Mouse (Mus musculus): ENCODE data around the gene Adcy7. TPM values are rescaled to one million over a fixed set of nuclear protein-coding genes. Genes with fewer than 3 reads are reported as not detected.

The Adcy7 gene
- total RNA-seq, 1 experiment from 2014 or later, result 5.4 TPM

DNA sequence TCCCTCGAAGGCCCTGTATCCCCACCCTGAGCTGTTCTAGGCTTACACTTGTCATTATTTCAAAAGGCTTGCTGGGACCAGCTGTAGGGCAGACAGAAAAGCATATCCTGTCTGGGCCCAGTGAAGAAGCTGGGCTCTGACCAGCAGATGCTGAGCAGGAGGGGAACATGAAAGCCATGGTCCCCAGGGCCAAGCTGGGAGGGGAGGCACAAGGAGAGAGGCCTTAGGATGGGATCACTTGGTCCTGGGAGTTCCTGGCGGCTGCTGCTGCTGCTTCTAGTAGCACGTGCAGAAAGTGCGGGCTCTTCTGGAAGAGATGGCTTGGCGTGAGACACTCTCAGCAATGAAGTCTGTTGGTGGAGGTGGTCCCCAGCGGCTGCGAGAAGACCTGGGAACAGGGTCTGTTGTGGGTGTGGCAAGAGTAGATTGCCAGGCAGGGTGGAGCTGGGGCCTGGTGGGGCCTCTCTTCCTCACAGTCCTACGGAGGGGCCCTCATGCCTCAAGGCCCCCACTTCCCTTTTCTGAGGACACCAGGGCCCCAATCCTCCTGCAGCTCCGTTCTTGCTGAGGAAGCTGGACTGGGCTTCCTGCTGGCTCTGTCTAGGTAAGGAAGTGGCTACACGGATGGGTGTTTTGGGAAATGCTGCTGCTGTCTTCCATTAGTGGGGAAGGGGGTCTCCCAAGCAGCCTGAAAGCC lies 27.9 kb downstream of the Adcy7 start:
- DNase-seq, result no peak

DNA sequence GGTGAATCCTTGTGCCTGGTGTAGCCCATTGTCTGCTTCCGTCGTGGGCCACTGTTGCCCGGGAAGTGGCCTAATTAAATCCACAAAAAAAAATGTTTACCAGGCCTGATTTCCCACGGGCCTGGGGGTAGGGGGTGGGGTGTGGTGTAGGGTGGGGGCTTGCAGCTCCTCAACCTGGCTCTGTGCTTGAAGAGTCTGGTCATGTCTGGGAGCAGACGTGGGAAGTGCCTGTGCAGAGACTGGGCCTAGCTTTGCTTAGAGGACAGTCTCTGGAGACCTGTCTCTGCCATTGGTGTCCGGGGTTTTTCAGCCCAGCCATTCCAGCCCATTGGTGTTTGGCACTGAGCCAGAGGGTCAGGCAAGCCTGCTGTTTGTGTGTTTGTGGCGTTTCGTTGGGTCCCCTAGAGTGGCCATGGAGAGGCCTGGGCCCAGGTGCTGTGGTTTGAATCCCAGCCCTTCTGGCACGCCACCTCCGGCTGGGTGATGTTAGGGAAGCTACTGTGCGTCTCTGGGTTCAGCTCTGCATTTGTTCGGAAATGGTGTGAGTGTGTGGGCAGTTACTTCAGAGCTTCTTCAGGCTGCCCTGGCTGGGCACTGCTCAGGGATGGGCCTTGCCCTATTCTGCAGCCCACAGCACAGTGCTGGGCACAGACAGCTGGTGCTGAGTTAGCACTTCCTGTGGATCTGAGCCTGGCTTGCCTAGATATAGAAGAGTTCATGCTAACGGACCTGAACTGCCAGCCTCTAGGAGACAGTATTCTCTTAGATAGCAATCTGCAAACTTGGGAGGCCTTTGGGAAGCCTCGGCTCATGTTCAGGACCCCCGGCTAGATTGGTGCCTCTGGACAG lies 29.6 kb downstream of the Adcy7 start:
- no peak for DNase-seq

DNA sequence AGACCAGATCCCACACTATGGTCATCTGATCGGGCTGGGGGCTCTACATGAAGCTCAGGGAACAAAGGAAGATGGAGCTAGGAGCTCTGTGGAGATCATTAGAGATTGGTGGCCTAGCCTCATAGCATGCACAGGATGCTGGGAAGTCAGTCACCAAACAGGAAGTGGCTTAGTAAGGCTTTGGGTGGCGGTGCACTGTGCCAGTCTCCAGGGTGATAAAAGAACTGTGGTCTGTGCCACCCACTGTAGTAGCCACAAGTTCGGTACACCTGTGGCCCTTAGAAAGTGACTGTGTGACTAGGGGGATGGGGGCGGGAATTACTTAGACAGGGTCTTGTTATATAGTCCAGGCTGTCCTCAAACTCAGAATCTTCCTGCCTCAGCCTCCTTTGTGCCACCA lies 33.6 kb downstream of the Adcy7 start:
- DNase-seq, result no peak

DNA sequence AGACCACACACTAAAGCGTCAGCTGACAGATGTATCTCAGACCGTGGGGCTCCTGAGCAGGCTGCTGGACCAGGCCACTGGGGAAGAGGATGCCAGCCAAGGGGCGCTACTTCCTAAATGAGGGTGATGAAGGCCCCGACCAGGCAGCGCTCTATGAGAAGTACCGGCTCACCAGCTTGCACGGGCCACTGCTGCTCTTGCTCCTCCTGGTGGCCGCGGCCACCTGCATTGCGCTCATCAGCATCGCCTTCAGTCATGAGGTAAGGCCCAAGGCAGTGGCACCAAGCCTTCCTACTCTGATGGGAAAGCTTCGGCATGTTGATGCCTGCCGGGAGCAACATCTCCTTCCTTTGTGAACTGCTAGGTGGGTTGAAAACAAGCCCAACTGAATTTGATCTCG lies 34.3 kb downstream of the Adcy7 start:
- no peak for DNase-seq

DNA sequence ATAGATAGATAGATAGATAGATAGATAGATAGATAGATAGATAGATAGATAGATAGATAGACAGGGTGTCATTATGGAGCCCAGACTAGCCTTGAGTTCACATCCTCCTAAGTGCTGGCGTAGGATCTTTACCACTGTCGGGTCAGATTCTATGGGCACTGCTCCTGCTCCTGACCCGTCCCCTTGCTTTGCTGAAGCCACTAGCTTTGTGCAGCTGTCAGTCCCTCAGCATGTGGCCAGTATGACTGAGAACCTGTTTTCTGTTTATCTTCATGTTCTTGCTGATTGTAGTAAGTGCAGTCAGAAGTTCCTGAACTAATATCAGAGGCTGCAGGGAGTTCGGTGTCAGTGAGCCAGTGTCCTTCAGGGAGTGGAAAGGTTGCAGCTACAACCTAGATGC lies 35.5 kb downstream of the Adcy7 start:
- no peak for DNase-seq

DNA sequence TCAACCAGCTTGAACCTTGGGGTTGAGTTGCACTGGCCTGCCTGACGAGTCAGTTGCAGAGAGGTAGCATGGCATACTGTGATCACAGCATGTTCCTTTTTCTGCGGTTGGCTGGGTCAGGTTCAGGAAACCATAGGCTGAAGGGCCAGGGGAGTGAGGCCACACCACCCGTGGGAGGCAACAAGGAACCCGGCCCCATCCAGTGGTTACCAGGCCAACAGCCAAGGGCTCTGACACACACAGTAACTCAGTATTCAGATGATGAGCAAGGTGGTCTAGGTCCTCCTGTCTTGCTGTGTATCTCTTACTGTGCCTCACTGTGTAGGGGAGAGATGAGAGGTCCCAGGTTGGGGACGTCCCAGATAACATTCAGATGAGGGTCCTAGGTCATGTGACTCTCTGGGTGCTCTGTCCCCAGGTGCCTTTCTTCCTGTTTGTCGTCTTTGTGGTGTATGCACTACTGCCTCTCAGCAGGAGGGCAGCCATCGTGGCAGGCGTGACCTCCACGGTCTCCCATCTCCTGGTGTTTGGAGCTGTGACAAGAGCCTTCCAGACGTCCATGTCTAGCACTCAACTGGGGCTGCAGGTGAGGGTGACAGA lies 37.2 kb downstream of the Adcy7 start:
- DNase-seq, result no peak

DNA sequence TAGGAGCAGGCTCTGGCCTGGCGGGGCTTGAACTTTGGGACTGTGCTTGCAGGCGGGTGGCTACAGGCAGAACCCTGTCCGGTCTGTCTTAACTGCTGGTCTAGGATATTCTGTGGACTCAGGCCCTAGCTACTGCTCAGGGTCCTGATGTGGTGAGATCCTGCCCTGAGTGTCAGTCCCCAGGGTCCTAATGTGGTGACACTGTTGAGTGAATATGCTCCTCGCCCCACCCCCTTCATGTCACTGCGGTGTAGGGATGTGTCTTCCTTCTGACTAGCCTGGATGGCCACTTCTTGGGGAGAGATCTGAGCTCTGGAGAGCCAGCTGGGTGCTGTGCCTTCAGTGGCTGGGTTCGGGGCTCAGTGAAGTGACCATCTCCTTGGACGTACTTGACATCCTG lies 37.7 kb downstream of the Adcy7 start:
- no peak for DNase-seq

DNA sequence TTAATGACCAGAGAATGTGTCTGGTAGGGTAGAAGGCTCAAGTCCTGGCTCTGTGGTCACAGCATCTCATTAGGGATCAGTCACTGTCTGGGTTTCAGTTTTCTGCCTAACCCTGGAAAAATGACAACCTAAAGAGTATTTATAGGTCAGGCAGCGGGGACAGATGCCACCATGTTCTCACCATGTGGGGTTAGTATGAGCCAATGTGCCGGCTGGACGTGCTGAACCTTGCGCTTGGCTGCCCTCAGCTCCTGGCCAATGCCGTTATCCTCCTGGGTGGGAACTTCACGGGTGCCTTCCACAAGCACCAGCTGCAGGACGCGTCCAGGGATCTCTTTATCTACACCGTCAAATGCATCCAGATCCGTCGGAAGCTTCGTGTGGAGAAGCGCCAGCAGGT lies 38.1 kb downstream of the Adcy7 start:
- DNase-seq, result no peak

DNA sequence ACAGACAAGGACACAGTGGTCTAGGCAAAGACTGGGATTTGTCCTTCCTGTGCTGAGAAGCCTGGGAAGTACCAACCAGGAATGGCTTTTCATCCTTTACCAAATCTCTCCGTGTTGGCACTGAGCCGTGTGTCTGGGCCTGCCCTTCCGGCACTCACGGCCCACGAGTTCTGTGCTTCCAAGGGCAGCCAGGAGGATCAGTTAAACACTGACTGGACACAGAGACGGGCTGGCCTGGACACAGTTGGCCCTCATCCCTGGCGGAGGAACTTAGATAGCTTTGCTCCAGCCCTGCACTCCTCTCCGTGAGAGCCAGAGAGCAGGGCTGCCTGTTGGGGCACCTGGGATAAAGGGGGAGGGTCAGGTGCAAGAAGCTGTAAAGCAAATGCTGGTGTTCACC lies 40.8 kb downstream of the Adcy7 start:
- DNase-seq, result peak; percentile 70

DNA sequence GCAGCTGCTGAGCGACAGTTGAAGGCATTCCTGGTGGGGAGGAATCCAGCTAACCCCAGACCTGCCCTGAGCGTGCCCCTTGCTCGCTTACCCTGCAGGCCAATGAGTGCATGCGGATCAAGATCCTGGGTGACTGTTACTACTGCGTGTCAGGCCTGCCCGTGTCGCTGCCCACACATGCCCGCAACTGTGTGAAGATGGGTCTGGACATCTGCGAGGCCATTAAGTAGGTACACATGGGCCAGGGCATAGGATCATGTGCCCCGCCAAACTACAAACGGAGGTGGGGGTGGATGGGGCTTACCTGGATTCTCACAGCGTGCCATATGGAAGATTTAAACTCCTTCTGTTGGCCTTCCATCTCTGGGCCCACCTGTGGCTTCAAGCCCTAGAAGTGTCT lies 41.8 kb downstream of the Adcy7 start:
- no peak for DNase-seq

DNA sequence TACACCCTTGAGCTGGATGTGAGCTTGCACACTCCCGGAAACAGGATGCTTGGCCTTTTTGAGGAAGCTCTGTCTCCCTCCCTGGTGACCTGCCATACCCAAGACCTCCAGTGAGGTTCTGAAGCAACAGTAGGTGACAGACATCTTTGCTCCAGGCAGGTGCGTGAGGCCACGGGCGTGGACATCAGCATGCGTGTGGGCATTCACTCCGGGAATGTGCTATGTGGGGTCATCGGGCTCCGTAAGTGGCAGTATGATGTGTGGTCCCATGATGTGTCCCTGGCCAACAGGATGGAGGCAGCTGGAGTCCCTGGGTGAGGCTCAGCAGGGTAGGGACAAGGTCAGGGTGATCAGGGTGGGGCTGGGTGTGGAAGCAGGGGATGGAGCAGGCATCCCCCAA lies 43.1 kb downstream of the Adcy7 start:
- DNase-seq, result no peak

DNA sequence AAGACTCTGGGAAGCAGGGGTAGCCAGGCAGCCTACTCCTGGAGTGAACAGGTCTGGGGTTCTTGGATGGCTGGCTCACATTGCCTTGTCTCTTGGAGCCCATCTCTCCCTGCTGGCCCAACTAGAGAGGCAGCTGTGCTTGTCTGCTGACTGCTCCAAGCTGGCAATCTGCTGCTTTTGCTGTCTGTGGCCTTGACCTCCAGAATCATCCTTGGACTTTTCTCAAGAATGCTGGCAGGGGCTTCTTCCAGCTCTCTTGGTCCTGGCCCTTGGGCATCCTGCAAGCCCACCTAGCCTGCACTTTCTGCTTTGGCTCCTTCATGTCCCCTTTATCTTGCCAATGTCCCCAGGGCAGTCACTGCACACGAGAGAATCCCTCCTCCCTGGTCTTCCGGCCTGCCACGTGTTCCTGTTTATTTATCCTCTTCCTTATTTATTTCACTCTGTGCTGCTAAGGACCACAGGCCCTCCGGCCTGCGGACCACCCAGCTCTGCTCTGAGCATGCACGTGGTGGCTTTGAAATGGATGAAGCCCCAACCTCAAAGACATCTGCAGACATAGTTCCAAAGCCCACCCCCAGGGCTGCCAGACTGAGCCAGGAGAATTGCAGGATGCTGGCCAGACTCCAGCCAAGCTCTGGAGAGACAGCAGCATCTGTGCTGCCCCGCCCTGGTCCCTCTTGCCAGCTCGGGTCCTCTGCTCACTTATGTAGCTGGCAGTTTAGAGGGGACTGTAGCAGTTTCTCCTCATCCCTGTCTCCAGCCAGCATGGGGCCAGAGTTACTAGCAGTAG lies 44.1 kb downstream of the Adcy7 start:
- DNase-seq, result no peak

DNA sequence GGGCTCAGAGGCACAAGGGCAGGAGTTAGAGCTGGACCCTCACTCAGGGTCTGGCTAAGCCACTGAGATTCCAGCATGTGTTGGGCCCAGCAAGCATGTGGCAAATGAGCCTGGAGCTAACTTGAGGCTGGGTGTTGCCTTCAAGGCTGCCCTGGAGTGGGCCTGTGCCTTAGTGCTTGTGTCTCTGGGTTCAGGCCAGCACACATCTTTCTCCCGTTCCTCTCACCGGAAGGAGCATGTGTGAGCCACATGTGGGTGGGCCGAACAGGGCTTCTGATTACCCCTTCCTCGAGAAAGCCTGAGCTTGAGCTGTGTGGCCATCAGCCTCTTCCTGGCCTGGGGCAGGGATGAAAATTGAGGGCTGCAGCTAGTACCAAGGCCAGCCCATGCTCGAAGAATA lies 45.1 kb downstream of the Adcy7 start:
- DNase-seq, result no peak

DNA sequence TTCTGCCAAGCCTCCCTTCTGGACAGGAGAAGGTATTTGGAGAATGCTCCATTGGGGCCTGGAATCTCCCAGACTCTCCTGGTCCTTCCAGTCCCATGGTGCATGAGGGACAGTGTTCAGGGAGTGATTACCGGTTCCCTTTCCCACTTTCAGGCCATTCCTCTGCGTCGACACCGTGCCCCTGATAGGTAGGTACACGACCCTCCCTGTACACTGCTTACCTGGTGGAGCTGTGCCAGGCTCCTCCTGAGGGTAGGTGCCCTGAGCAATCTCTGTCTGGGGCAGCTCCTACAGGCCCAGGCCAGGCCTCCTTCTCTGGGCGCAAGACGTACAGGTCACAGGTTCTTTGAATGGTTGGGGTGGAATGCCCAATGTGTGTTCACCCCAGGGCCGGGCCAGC lies 45.9 kb downstream of the Adcy7 start:
- DNase-seq, result no peak

DNA sequence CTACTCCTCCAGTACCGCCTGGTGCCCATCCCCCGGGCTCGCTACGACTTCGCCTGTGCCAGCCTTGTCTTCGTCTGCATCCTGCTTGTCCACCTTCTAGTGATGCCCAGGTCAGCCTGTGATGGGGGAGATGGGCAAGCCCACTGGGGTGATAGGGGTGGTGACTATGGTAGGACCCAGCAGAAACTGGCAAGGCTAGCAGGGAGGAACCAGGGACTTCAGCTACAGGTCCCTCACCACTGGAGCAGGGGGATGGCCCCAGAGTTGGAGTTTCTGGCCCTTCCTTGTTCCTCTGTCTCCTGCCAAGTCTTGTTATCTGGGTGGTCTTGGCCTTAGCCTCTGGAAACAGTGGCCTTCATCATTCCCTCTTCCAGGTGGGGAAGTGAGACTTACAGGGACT lies 47.9 kb downstream of the Adcy7 start:
- DNase-seq, result no peak

DNA sequence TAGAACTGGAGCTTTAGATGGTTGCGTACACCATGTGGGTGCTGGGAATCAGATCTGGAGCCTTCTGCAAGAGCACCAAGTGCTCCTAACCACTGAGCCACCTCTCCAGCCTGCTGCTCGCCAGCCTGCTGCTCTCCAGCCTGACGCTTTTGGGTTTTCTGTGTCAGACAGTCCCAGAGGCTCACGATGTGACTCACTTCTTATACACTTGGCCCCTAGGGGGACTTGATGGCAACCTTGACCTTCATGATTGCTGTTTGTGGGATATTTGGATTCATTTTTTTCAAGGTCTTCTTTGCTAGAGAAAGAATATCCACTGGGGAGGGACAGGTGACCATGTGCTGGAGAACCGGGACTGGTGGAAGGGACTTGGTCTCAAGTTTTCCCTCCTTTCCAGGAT lies 49.2 kb downstream of the Adcy7 start:
- peak; percentile 54 for DNase-seq

DNA sequence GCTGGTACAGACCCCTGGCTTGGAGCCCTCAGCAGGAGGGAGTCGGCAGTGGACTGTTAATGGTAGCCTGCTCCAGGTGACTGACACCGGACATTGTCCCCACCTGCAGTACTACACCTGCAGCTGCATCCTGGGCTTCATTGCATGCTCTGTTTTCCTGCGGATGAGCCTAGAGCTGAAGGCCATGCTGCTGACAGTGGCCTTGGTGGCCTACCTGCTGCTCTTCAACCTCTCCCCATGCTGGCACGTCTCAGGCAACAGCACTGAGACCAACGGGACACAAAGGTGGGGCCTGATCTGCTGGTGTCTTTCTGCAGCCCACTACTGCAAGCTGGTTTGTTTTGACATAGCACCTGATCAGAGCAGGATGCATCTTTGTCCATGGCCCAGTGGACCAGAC lies 51.3 kb downstream of the Adcy7 start:
- no peak for DNase-seq

DNA sequence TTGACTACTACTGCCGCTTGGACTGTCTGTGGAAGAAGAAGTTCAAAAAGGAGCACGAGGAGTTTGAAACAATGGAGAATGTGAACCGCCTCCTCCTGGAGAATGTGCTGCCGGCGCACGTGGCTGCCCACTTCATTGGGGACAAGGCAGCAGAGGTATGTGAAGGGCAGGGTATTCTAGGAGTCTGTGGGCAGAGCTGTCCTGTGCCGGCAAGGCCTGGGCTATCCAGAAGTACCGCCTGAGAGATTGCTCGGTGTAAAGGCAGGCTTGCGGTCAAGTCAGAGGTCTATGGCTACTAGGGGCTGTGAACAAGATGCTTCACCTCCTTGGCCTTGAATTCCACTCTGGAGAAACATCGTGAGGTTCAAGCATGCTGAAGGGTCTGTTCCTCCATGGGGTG lies 52.6 kb downstream of the Adcy7 start:
- DNase-seq, result no peak

DNA sequence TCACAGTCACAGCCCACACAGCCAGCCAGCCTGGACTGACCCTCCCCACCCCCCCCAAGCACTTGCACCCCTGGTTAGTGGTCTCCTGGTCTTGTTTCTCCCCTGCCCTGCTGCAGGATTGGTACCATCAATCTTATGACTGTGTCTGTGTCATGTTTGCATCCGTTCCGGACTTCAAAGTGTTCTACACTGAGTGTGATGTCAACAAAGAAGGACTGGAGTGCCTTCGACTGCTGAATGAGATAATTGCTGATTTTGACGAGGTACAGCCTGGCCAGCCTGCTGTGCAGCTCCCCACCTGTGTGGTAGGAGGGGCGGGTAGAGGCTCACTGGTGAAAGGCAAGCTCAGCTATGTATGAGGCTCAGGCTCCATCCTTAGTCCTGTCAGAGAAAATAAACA lies 53.0 kb downstream of the Adcy7 start:
- DNase-seq, result no peak

DNA sequence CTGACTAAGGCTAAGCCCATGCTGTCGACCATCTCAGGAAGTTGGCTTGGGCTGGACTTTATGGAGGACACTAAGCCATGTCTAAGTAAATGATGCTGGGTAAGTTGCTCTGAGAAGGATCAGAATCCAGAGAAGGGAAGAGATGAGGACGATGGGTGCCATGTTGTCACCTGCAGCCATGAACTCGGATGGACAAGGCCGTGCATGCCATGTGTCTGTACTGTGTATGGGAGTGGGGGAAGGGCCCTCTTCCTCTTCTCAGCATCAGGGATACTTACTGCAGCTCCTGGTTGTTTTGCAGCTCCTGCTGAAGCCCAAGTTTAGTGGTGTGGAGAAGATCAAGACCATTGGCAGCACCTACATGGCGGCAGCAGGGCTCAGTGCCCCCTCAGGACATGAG lies 53.6 kb downstream of the Adcy7 start:
- no peak for DNase-seq

DNA sequence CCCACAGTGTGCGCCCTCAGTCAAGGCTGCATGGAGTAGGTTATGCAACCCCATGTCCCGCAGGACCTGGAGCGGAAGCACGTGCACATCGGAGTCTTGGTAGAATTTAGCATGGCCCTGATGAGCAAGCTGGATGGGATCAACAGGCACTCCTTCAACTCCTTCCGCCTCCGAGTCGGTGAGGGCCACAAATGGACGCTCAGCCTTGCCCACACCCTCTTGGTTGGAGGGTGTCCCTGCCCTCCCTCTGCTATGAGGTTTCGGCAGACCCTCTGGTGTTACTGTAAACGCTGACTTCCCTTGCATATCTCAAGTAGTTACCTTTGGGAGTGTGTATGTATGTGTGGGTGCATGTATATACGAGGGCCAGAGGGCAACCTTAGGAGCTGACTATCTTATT lies 54.1 kb downstream of the Adcy7 start:
- no peak for DNase-seq

DNA sequence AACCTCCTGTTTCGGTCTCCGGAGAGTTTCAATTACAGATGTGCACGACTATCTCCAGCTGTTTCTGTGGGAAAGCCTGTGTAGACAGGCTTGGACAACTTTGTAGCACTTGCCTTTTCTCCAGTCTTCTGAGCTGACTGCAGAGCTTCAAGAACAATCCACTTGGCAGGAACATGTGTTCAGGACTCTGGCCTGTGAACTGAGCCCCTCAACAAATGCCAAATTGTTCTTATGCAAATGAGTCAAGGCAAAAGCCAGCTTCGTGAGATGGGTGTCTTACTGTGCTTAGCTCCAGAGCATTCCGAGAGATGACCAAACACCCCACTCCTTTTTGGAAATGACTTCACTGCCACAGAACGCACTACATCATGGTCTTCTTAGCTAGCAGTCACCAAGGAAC lies 56.5 kb downstream of the Adcy7 start:
- DNase-seq, result no peak

DNA sequence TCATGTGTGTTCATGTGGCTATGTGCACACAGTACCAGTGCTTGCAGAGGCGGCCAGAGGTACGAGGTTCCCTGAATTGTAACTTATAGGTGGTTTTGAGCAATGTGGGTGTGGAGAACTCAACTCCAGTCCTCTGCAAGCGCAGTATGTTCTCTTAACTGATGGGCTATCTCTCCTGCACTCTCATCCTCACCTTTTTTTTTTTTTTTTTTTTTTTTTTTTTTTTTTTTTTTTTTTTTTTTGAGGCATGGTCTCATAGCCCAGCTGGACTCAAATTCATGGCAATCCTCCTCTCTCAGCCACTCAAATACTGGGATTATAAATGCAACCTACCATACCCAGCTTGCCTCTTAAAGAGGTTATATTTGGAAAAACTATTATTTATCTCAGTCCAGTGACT lies 58.6 kb downstream of the Adcy7 start:
- DNase-seq, result no peak
